Mouse (Mus musculus) ES-CJ7 (cell line): ENCODE results near the gene Flnc.

Source experiments
- DNase-seq: peaks from one replicate; pipeline ENCODE4 v3.0.0; 2011; ENCODE audit warnings: low read depth, low spot score

Flnc gene

GRCm38 (mm10) chr6:29484716-29485559 is 51.9 kb downstream of the Flnc start:
- DNase-seq: peak; percentile 84

DNA sequence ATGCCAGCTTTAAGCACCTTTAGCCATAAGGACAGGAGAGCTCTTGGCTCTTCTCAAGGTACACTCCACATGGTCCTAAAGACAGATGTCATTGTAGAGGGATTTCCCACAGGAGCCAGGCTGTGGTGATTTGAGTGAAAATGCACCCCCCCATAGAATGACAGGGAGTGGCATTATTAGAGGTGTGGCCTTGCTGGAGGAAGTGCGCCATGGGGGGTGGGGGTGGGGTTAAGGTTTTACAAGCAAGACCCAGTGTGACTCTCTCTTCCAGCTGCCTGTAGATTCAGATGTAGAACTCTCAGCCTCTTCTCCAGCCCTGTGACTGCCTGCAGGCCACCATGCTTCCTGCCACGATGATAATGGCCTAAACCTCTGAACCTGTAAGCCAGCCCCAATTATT is 52.9 kb downstream of the Flnc start:
- peak; percentile 67 for DNase-seq

GRCm38 (mm10) chr6:29494101-29494500 is 61.0 kb downstream of the Flnc start:
- no peak for DNase-seq

DNA sequence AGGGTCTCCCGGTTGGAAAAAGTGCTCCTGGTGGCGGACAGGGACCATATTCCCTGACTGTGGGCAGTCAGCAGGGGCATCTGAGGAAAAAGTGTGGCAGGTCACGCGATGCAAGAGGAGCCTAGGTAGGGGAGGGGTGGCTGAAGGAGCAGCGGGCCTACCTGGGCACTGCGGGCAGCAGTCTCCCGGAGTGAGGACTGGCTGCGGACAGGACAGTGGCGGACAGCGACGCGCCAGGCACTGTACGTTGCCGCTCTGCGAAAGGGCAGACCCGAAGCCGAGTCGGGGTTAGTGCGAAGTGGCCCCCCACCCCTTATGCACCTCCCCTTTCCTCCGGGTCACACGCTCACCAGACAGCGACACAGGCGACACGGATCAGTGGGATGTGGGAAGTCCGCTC is 63.2 kb downstream of the Flnc start:
- no peak for DNase-seq

DNA sequence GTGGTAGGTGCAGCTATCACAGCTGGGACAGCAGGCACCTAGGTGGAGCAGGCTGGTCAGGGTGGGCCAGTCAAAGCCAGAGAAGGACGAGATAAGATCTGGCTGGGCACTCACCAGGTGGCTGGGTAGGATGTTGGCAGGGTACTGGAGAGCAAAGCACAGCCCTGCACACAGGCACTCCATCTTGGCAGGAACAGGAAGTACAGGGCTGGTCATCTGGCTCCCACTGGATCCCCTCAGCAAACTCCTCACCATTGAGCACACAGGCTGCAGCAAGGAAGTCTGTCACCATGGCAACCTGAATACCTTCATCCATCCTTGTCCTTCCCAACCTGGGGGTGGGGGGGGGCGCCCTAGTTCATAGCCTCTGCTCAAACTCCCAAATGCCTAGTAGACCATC is 64.7 kb downstream of the Flnc start:
- no peak for DNase-seq

- no peak for DNase-seq
These were observed 67.1 kb downstream of the Flnc start for GRCm38 (mm10) chr6:29500177-29500576.

DNA sequence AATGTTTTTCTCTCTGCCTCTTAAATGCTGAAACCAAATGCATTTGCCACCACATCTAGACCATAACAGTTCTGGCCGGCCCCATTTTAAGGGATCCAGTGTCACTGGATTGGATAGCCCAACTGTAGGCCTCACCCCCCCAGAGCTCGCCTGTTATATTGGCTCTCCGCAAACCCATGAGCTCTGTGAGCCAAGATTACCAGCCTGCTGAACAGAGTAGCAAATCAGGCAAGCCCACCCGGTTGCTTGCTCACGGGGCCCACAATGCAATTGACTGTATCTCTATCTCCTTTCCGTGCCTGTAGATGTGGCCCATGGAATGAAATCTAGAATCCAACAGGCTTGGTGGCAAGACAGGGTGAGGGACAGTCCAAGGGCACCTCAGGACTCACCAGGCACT is 67.8 kb downstream of the Flnc start:
- no peak for DNase-seq

- no peak for DNase-seq
These were observed 68.5 kb downstream of the Flnc start for GRCm38 (mm10) chr6:29501599-29501998.

GRCm38 (mm10) chr6:29505493-29505892 is 72.4 kb downstream of the Flnc start:
- DNase-seq: no peak

GRCm38 (mm10) chr6:29506834-29507233 is 73.8 kb downstream of the Flnc start:
- no peak for DNase-seq

DNA sequence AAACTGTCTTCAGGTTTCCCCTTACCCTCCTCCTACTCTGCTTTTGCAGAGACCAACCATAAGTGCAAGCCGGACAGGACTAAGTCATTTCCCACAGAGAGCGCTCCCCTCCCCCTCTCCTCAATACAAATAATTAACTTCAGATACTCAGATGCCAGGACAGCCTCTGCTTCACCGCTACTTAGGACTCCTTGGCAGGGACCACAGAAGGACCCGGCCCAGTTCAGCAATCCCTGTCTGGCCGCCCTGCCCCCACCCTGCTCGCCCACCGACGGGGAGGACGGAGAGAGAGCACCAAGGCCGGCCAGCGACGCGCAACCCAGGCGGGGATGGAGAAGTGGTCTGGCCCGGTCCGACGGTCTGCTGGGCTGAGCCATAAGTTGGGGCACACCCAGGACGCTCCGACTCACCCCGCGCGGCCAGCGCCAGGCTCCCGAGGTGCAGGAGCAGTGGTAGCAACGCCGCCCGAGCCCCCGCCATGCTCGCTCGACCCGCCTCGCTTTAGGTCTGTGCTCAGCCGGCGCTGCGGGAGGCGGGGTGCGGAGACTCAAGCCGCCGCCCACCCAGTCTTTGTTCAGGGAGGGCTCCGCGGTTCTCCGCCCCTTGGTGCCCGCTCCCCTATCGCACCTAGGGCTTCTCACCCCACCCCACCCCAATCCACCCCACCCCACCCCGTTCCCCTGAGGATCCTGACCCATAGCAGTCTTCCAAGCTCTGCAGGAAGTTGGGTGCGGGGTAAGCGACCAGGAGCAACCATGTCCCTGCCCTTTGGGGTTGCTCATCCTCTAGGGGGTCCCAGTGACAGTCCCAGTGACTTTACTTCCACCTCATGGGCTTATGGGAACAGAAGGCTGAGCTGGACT is 74.6 kb downstream of the Flnc start, which contains the start of gene Kcp:
TSS of gene Kcp (minus strand) at position 506 of the 863 bp plus-strand sequence.
- DNase-seq: no peak

DNA sequence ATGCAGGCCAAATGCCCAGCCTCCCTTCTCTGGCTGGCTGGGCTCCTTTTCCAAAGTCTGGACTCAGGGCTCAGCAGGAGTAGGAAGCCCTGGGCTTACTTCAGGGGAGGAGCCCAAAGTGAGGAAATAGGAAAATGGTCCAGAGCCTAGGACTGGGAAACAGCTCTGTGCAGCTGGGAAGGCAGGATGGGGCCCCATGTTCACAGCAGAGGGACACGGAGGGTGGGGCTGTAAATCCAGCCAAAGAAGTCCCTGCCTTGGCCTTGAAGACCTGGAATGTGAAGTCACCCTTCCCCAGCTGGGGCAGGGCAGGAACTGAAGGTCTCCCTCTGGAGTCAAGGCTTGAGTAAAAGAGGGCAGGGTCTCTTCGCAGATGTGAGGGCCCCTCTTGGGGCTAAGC is 76.0 kb downstream of the Flnc start:
- DNase-seq: peak; percentile 46
